Mouse (Mus musculus) WW6 (cell line): ENCODE measurements around the gene Atp5l.
"Not testable (repeated sequence)": the region's sequence is repeated elsewhere in the genome, so short reads cannot be mapped to it uniquely, and the experiment has no call there.

Source experiments
- DNase-seq: peaks from one replicate; pipeline ENCODE4 v3.0.0-alpha.2; 2013; ENCODE audit warnings: low read depth, low spot score

Gene Atp5l

GRCm38 (mm10) chr9:44920374-44921122, at the start of gene Atp5l:
Atp5l (minus strand) TSS chr9:44920742.
- peak; percentile 77 for DNase-seq

GRCm38 (mm10) chr9:44969450-44969849, 48.9 kb upstream of the Atp5l start:
- no peak for DNase-seq

GRCm38 (mm10) chr9:44967763-44968162, 47.2 kb upstream of the Atp5l start:
- not testable (repeated sequence) for DNase-seq

GRCm38 (mm10) chr9:44966815-44967242, 46.3 kb upstream of the Atp5l start:
- peak; percentile 68 for DNase-seq

- DNase-seq, result no peak
Observed at GRCm38 (mm10) chr9:44965833-44966466, 45.4 kb upstream of the Atp5l start.

GRCm38 (mm10) chr9:44965126-44965832, 44.7 kb upstream of the Atp5l start, which contains the start of gene Ube4a:
Ube4a (minus strand) TSS chr9:44965600.
- peak; percentile 98 for DNase-seq

GRCm38 (mm10) chr9:44954432-44954831, 33.9 kb upstream of the Atp5l start:
- no peak for DNase-seq

- no peak for DNase-seq
Observed at GRCm38 (mm10) chr9:44947836-44948235, 27.3 kb upstream of the Atp5l start.

- DNase-seq, result no peak
Observed at GRCm38 (mm10) chr9:44946185-44946695, 25.7 kb upstream of the Atp5l start.

GRCm38 (mm10) chr9:44942421-44942820, 21.9 kb upstream of the Atp5l start:
- no peak for DNase-seq

- DNase-seq, result no peak
Observed at GRCm38 (mm10) chr9:44941756-44942155, 21.2 kb upstream of the Atp5l start.

- no peak for DNase-seq
Observed at GRCm38 (mm10) chr9:44921543-44921942, 1.0 kb upstream of the Atp5l start.

GRCm38 (mm10) chr9:44921123-44921468, 554 bp upstream of the Atp5l start:
- DNase-seq, result no peak

- no peak for DNase-seq
Observed at GRCm38 (mm10) chr9:44919606-44920005, 936 bp downstream of the Atp5l start.

GRCm38 (mm10) chr9:44916196-44916595, 4.3 kb downstream of the Atp5l start:
- DNase-seq, result no peak

GRCm38 (mm10) chr9:44914706-44915105, 5.8 kb downstream of the Atp5l start:
- DNase-seq, result no peak

- no peak for DNase-seq
Observed at GRCm38 (mm10) chr9:44911365-44911764, 9.2 kb downstream of the Atp5l start.

- no peak for DNase-seq
Observed at GRCm38 (mm10) chr9:44905620-44906019, 14.9 kb downstream of the Atp5l start.

GRCm38 (mm10) chr9:44904964-44905363, 15.6 kb downstream of the Atp5l start:
- DNase-seq, result no peak

GRCm38 (mm10) chr9:44903856-44904255, 16.7 kb downstream of the Atp5l start:
- no peak for DNase-seq

- no peak for DNase-seq
Observed at GRCm38 (mm10) chr9:44900402-44900801, 20.1 kb downstream of the Atp5l start.

- no peak for DNase-seq
Observed at GRCm38 (mm10) chr9:44899716-44900115, 20.8 kb downstream of the Atp5l start.
